Mouse (Mus musculus): ENCODE data around the gene Slc22a23. TPM values are rescaled to one million over a fixed set of nuclear protein-coding genes. Genes with fewer than 3 reads are reported as not detected.

The Slc22a23 gene
- polyA plus RNA-seq, 1 experiment from 2014 or later = 8.2 TPM

DNA sequence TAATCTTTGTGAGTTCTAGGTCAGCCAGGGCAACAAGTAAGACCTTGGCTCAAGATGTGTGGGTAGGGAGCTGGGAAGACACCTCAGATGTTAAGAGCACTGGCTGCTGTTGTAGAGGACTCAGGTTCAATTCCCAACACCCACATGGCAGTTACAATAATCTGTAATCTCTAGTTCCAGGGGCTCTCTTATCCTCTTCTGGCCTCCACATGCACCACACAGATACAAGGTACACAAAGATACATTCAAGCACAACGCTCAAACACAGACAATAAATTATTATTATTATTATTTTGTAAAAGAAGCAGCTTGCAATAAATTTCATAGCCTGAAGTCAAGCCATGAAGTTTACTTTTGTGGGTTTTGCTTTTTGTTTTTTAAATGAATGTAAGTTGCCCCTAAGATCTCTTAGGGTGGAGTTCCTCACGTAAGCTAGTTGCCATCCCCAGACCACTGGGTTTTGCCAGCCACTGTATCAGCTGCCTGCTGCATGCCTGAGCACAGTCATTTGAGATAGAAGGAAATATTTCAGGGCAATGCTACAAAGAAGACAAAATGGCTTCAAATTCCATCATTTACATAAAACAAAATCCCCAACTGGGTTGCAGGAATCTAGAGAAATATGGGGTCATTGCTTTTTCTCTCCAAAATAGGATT is 32.5 kb downstream of the Slc22a23 start:
- H3K4me1 ChIP-seq (ENCODE audit: control insufficient read depth, low read depth, low read length) = peaks cover 82% of the 10 kb centered on the region
- no peaks in the 10 kb centered on the region for H3K9me3 ChIP-seq (replicated peaks; ENCODE audit: control insufficient read depth, low read length)
- H3K36me3 ChIP-seq (ENCODE audit: control insufficient read depth, insufficient read depth) = no peaks in the 10 kb centered on the region; the same call in 1 of the 2 replicates
- peak overlapping the region; percentile 89 for H3K27ac ChIP-seq (ENCODE audit: low read length)
- peak overlapping the region; percentile 18; the same call in 1 of the 2 replicates for H3K4me3 ChIP-seq (ENCODE audit: low read depth, low read length)
- peak; percentile 89 for ATAC-seq (ENCODE audit: low read depth)
- peak overlapping the region; percentile 46 for H3K4me2 ChIP-seq (ENCODE audit: low read depth, low read length)
- 21% methylated on average over 2 of the region's 2 CpGs for WGBS (ENCODE audit: insufficient replicate concordance)
- peak overlapping the region; percentile 46 for H3K9ac ChIP-seq (ENCODE audit: low read depth, low read length)
- H3K27me3 ChIP-seq (ENCODE audit: control insufficient read depth, insufficient read depth, low read depth, low read length) = no peaks in the 10 kb centered on the region

DNA sequence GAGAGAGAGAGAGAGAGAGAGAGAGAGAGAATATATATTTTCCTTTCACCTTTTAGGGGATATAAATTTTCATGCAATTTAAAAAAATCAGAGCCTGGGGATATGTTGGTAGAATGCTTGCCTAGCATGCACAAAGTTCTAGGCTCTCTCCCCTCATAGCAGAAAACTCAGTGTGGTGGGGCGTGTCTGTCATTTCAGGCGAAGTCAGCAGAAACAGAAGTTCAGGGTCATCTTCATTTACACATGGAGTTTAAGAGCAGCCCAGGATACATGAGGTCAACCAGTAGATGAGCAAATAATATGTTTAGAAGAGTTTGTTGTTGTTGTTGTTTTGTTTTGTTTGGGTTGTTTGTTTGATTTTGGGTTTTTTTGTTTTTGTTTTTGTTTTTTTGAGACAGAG is 33.4 kb downstream of the Slc22a23 start:
- H3K36me3 ChIP-seq (ENCODE audit: control insufficient read depth, insufficient read depth) = no peaks in the 10 kb centered on the region
- peak overlapping the region; percentile 89 for H3K27ac ChIP-seq (ENCODE audit: low read length)
- H3K4me3 ChIP-seq (ENCODE audit: low read depth, low read length) = no peak overlapping the region
- no peak overlapping the region for H3K4me2 ChIP-seq (ENCODE audit: low read depth, low read length)
- H3K9me3 ChIP-seq (replicated peaks; ENCODE audit: control insufficient read depth, low read length) = no peaks in the 10 kb centered on the region
- whole genome bisulfite sequencing (ENCODE audit: insufficient replicate concordance) = 24% methylated on average over 2 of the region's 2 CpGs
- no peak for ATAC-seq (ENCODE audit: low read depth)
- H3K27me3 ChIP-seq (ENCODE audit: control insufficient read depth, insufficient read depth, low read depth, low read length) = no peaks in the 10 kb centered on the region
- peaks cover 83% of the 10 kb centered on the region for H3K4me1 ChIP-seq (ENCODE audit: control insufficient read depth, low read depth, low read length)
- H3K9ac ChIP-seq (ENCODE audit: low read depth, low read length) = peak overlapping the region; percentile 46; the same call in 1 of the 2 replicates

DNA sequence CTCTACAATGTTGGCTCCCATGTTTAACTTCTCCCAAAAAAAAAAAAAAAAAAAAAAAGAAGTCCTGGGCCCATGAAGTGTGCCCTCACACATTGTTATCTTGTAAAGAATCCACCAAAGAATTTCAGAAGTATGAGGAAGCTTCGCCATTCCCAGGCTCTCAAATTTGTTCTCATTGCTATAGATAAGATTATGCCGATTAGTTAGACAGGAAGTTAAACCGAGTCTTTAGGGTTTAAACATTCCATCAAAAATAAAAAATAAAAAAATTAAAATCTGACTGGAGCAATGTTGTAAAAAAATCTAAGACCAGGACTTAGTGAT is 36.4 kb downstream of the Slc22a23 start:
- Histone ChIP-seq H3K27ac (ENCODE audit: low read length) (no peak overlapping the region; the same call in 1 of the 2 replicates), H3K4me2 (ENCODE audit: low read depth, low read length) (no peak overlapping the region), H3K9ac (ENCODE audit: low read depth, low read length) (no peak overlapping the region), H3K9me3 (replicated peaks; ENCODE audit: control insufficient read depth, low read length) (no peaks in the 10 kb centered on the region), H3K4me3 (ENCODE audit: low read depth, low read length) (no peak overlapping the region), H3K36me3 (ENCODE audit: control insufficient read depth, insufficient read depth) (peaks cover 15% of the 10 kb centered on the region; the same call in 1 of the 2 replicates), H3K4me1 (ENCODE audit: control insufficient read depth, low read depth, low read length) (peaks cover 74% of the 10 kb centered on the region), H3K27me3 (ENCODE audit: control insufficient read depth, insufficient read depth, low read depth, low read length) (no peaks in the 10 kb centered on the region)
- ATAC-seq (ENCODE audit: low read depth) = no peak
- 30% methylated on average over 3 of the region's 3 CpGs for WGBS (ENCODE audit: insufficient replicate concordance)

- Histone ChIP-seq H3K4me2 (ENCODE audit: low read depth, low read length) (no peak overlapping the region), H3K4me1 (ENCODE audit: control insufficient read depth, low read depth, low read length) (peaks cover 69% of the 10 kb centered on the region)
Observed at GRCm38 (mm10) chr13:34307696-34308603, 37.0 kb downstream of the Slc22a23 start.

GRCm38 (mm10) chr13:34305964-34306671 is 38.9 kb downstream of the Slc22a23 start:
- no peaks in the 10 kb centered on the region for H3K9me3 ChIP-seq (replicated peaks; ENCODE audit: control insufficient read depth, low read length)
- H3K36me3 ChIP-seq (ENCODE audit: control insufficient read depth, insufficient read depth) = peaks cover 22% of the 10 kb centered on the region; the same call in 1 of the 2 replicates
- peaks cover 53% of the 10 kb centered on the region for H3K4me1 ChIP-seq (ENCODE audit: control insufficient read depth, low read depth, low read length)
- no peak overlapping the region for H3K27ac ChIP-seq (ENCODE audit: low read length)
- no peak overlapping the region for H3K9ac ChIP-seq (ENCODE audit: low read depth, low read length)
- no peak overlapping the region for H3K4me3 ChIP-seq (ENCODE audit: low read depth, low read length)
- 85% methylated on average over 2 of the region's 2 CpGs for WGBS (ENCODE audit: insufficient replicate concordance)
- H3K27me3 ChIP-seq (ENCODE audit: control insufficient read depth, insufficient read depth, low read depth, low read length) = no peaks in the 10 kb centered on the region
- peak; percentile 28; the same call in 1 of the 2 replicates for ATAC-seq (ENCODE audit: low read depth)
- no peak overlapping the region for H3K4me2 ChIP-seq (ENCODE audit: low read depth, low read length)

More at GRCm38 (mm10) chr13:34307696-34308603, 37.0 kb downstream of the Slc22a23 start:
- Histone ChIP-seq H3K4me3 (ENCODE audit: low read depth, low read length) (no peak overlapping the region), H3K9ac (ENCODE audit: low read depth, low read length) (no peak overlapping the region), H3K36me3 (ENCODE audit: control insufficient read depth, insufficient read depth) (peaks cover 20% of the 10 kb centered on the region; the same call in 1 of the 2 replicates), H3K9me3 (replicated peaks; ENCODE audit: control insufficient read depth, low read length) (no peaks in the 10 kb centered on the region), H3K27ac (ENCODE audit: low read length) (peak overlapping the region; percentile 25; the same call in 1 of the 2 replicates), H3K27me3 (ENCODE audit: control insufficient read depth, insufficient read depth, low read depth, low read length) (no peaks in the 10 kb centered on the region)
- ATAC-seq (ENCODE audit: low read depth) = peak; percentile 60
- 59% methylated on average over 7 of the region's 7 CpGs for WGBS (ENCODE audit: insufficient replicate concordance)

DNA sequence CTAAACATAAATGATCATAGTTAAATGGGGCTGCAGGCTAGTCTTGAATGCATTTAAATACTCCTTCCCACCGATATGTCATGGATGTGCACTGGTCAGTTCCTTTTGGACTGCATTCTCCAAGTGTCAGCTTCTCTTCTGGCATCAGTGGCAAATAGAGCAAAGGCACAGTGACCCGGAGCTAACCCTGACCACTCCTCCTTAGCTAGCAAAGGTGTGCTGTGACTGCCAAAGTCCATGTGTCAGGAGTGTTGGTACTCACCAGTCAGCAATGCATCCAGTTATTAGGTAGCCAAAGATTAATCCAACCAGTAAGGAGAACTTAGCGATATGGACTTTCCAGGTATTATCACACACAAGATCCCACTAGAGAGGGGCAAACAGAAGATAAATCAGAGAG is 40.1 kb downstream of the Slc22a23 start:
- 85% methylated on average over 3 of the region's 3 CpGs for WGBS (ENCODE audit: insufficient replicate concordance)
- Histone ChIP-seq H3K4me1 (ENCODE audit: control insufficient read depth, low read depth, low read length) (peaks cover 50% of the 10 kb centered on the region), H3K4me2 (ENCODE audit: low read depth, low read length) (no peak overlapping the region), H3K27me3 (ENCODE audit: control insufficient read depth, insufficient read depth, low read depth, low read length) (no peaks in the 10 kb centered on the region), H3K9me3 (replicated peaks; ENCODE audit: control insufficient read depth, low read length) (no peaks in the 10 kb centered on the region), H3K4me3 (ENCODE audit: low read depth, low read length) (no peak overlapping the region), H3K36me3 (ENCODE audit: control insufficient read depth, insufficient read depth) (peaks cover 22% of the 10 kb centered on the region; the same call in 1 of the 2 replicates), H3K27ac (ENCODE audit: low read length) (no peak overlapping the region), H3K9ac (ENCODE audit: low read depth, low read length) (no peak overlapping the region)
- ATAC-seq (ENCODE audit: low read depth) = no peak

DNA sequence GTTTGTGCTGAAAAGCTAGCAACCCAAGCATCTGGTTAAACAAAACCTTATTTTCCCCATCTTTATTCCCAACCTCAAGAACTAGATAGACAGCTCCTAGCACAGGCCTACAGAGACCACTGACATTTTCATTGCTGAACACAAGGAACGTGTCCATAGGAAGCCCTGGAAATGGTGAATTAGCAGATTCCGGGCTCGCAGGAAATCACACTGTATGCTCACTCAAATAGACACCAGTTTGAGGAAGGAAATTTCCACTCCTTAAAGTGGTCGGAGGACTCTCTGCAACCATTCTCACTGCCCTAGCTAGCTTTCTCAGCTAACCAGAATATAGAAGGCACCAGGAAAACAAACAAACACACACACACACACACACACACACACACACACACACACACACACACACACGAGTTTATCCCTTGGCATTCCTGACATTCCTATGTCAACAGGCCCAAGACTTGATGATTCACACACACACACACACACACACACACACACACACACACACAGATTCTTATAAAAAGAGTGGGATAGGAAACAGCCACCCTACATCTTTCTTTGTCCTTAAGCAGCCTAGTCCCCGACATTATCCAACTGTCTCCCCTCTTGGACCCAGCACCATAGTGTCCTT is 41.5 kb downstream of the Slc22a23 start:
- no peak overlapping the region for H3K4me2 ChIP-seq (ENCODE audit: low read depth, low read length)
- H3K27ac ChIP-seq (ENCODE audit: low read length) = no peak overlapping the region
- no peaks in the 10 kb centered on the region for H3K27me3 ChIP-seq (ENCODE audit: control insufficient read depth, insufficient read depth, low read depth, low read length)
- no peaks in the 10 kb centered on the region for H3K9me3 ChIP-seq (replicated peaks; ENCODE audit: control insufficient read depth, low read length)
- H3K4me3 ChIP-seq (ENCODE audit: low read depth, low read length) = no peak overlapping the region
- WGBS (ENCODE audit: insufficient replicate concordance) = 57% methylated on average over 6 of the region's 6 CpGs
- H3K36me3 ChIP-seq (ENCODE audit: control insufficient read depth, insufficient read depth) = peaks cover 28% of the 10 kb centered on the region
- H3K9ac ChIP-seq (ENCODE audit: low read depth, low read length) = no peak overlapping the region
- ATAC-seq (ENCODE audit: low read depth) = no peak
- peaks cover 53% of the 10 kb centered on the region for H3K4me1 ChIP-seq (ENCODE audit: control insufficient read depth, low read depth, low read length)

DNA sequence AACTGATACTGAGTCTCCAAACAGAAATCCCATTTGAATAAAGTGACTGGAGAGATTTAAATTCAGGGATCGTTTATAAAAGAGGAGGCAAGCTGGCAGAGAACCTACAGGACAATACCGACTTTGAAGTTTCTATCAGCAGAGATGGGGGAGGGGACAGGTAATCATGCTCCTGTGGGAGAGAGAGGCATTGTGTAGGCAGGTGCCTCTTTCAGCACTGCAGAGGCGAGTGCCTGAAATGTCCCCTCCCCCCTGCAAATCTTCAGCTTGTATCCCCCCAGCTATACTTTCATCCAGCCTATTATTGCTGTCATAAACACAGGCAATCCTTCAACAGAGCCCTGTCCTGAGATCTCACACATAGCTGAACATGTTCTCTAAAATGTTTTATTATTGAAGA is 43.4 kb downstream of the Slc22a23 start:
- peaks cover 39% of the 10 kb centered on the region for H3K4me1 ChIP-seq (ENCODE audit: control insufficient read depth, low read depth, low read length)
- H3K27ac ChIP-seq (ENCODE audit: low read length) = no peak overlapping the region
- peaks cover 42% of the 10 kb centered on the region for H3K36me3 ChIP-seq (ENCODE audit: control insufficient read depth, insufficient read depth)
- no peak overlapping the region for H3K4me3 ChIP-seq (ENCODE audit: low read depth, low read length)
- H3K4me2 ChIP-seq (ENCODE audit: low read depth, low read length) = no peak overlapping the region
- H3K27me3 ChIP-seq (ENCODE audit: control insufficient read depth, insufficient read depth, low read depth, low read length) = no peaks in the 10 kb centered on the region
- ATAC-seq (ENCODE audit: low read depth) = no peak
- 68% methylated on average over 3 of the region's 3 CpGs for WGBS (ENCODE audit: insufficient replicate concordance)
- no peak overlapping the region for H3K9ac ChIP-seq (ENCODE audit: low read depth, low read length)
- no peaks in the 10 kb centered on the region for H3K9me3 ChIP-seq (replicated peaks; ENCODE audit: control insufficient read depth, low read length)

Measured in liver, embryonic 16.5 days (tissue).